Comparison of ENCODE assay signal across 16 mouse cellular contexts in the genomic region with DNA sequence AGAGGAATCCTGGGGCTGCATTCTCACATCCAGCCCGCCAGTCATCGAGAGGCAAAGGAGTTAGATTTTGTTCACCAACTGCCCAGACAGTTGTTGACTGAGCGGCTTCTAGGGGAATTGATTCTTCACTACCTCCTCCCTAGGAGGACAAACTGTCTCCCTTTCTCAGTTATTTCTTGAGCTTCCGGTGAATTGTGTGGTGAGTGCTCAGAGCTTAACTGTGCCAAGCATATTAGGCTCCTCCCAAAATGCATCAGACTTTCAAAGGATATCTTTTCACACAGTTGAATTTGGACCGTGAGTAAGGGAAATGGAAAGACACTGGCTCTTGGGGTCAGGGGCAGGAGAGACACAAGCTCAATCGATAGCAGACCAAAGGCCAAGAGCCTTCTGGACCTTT. TPM values are rescaled to one million over a fixed set of nuclear protein-coding genes. Genes with fewer than 3 reads are reported as not detected.
"Had no signal": no experiment of that assay in that cellular context is flagged by ENCODE, and none has a peak within 500 bp of the region (broad histone marks: within the 10 kb centered on the region; RNA-seq: fewer than 3 reads in every experiment).

No protein-coding gene starts in this region.

- H3K27ac ChIP-seq: neural tube, embryonic 15.5 days; stomach, embryonic 15.5 days; stomach, postnatal 0 days had no signal

- DNase-seq: retina, postnatal 1 day; right cerebral cortex, adult 18-20 months; right cerebral cortex, postnatal 14 days; right cerebral cortex, postnatal 25 days; right cerebral cortex, postnatal 4 days; spleen, adult 18-20 months; thymus, adult 18-20 months; thymus, adult 2 months; thymus, postnatal 14 days; thymus, postnatal 25 days; thymus, postnatal 36 days; thymus, postnatal 4 days had no signal

- H3K4me1 ChIP-seq: neural tube, embryonic 15.5 days; stomach, embryonic 15.5 days had no signal

- H3K27me3 ChIP-seq: neural tube, embryonic 15.5 days; stomach, embryonic 15.5 days had no signal

- H3K9me3 ChIP-seq: neural tube, embryonic 15.5 days; stomach, embryonic 15.5 days had no signal

- H3K9ac ChIP-seq: neural tube, embryonic 15.5 days; stomach, embryonic 15.5 days had no signal

- H3K36me3 ChIP-seq: stomach, embryonic 15.5 days had no signal

- H3K4me2 ChIP-seq: neural tube, embryonic 15.5 days; stomach, embryonic 15.5 days had no signal

- H3K4me3 ChIP-seq: neural tube, embryonic 15.5 days; stomach, embryonic 15.5 days had no signal

RNA-seq across cellular contexts. Expression of gene Adam23, which starts 39.0 kb away (rescaled TPM):
- total RNA-seq: neutrophil, adult 5-6 weeks had no signal
